Mouse (Mus musculus): ENCODE measurements at regions not wholly inside any gene's neighbourhood (a gene's known extent, or its start where the extent isn't known, plus 50 kb on each side); places are given as distances from the start of the nearest gene placed in this dataset.
"Not testable (repeated sequence)": the region's sequence is repeated elsewhere in the genome, so short reads cannot be mapped to it uniquely, and the experiment has no call there.

GRCm38 (mm10) chr1:30590721-30591120 is 283.0 kb downstream of the Phf3 start:
- TF ChIP-seq CTCF (conservative IDR thresholded peaks at IDR 0.05; ENCODE audit: low read length) (no peak), NANOG (IDR thresholded peaks at IDR 0.05; ENCODE audit: borderline replicate concordance, low read length) (no peak), POU5F1 (IDR thresholded peaks at IDR 0.05; ENCODE audit: borderline replicate concordance, low read length) (no peak)
- no peaks in the 10 kb centered on the region for H3K4me1 ChIP-seq (replicated peaks; ENCODE audit: low read depth, low read length)
- no peaks in the 10 kb centered on the region for H3K36me3 ChIP-seq (ENCODE audit: insufficient read depth, low read length)
- H3K9me3 ChIP-seq (ENCODE audit: low read length) = no peaks in the 10 kb centered on the region
- H3K27me3 ChIP-seq (ENCODE audit: insufficient read depth, low read length) = no peaks in the 10 kb centered on the region
- no peak overlapping the region for H3K4me3 ChIP-seq (replicated peaks; ENCODE audit: low read length)

- no peaks in the 10 kb centered on the region for H3K4me1 ChIP-seq (replicated peaks; ENCODE audit: low read depth, low read length)
- H3K36me3 ChIP-seq (ENCODE audit: insufficient read depth, low read length) = no peaks in the 10 kb centered on the region
- H3K9me3 ChIP-seq (ENCODE audit: low read length) = no peaks in the 10 kb centered on the region
- no peaks in the 10 kb centered on the region for H3K27me3 ChIP-seq (ENCODE audit: insufficient read depth, low read length)
- no peak overlapping the region for H3K4me3 ChIP-seq (replicated peaks; ENCODE audit: low read length)
- TF ChIP-seq CTCF (conservative IDR thresholded peaks at IDR 0.05; ENCODE audit: low read length) (no peak), POU5F1 (IDR thresholded peaks at IDR 0.05; ENCODE audit: borderline replicate concordance, low read length) (no peak), NANOG (IDR thresholded peaks at IDR 0.05; ENCODE audit: borderline replicate concordance, low read length) (no peak)
Measured at GRCm38 (mm10) chr1:30588885-30589284, 284.8 kb downstream of the Phf3 start.

- H3K9me3 ChIP-seq (ENCODE audit: low read length) = no peaks in the 10 kb centered on the region
- no peak overlapping the region for H3K4me3 ChIP-seq (replicated peaks; ENCODE audit: low read length)
- TF ChIP-seq POU5F1 (IDR thresholded peaks at IDR 0.05; ENCODE audit: borderline replicate concordance, low read length) (no peak), CTCF (conservative IDR thresholded peaks at IDR 0.05; ENCODE audit: low read length) (no peak), NANOG (IDR thresholded peaks at IDR 0.05; ENCODE audit: borderline replicate concordance, low read length) (no peak)
- H3K36me3 ChIP-seq (ENCODE audit: insufficient read depth, low read length) = no peaks in the 10 kb centered on the region
- H3K27me3 ChIP-seq (ENCODE audit: insufficient read depth, low read length) = no peaks in the 10 kb centered on the region
- no peaks in the 10 kb centered on the region for H3K4me1 ChIP-seq (replicated peaks; ENCODE audit: low read depth, low read length)
Measured at GRCm38 (mm10) chr1:30588336-30588735, 285.4 kb downstream of the Phf3 start.

- H3K4me3 ChIP-seq (replicated peaks; ENCODE audit: low read length) = no peak overlapping the region
- no peaks in the 10 kb centered on the region for H3K27me3 ChIP-seq (ENCODE audit: insufficient read depth, low read length)
- no peaks in the 10 kb centered on the region for H3K36me3 ChIP-seq (ENCODE audit: insufficient read depth, low read length)
- H3K9me3 ChIP-seq (ENCODE audit: low read length) = no peaks in the 10 kb centered on the region
- no peaks in the 10 kb centered on the region for H3K4me1 ChIP-seq (replicated peaks; ENCODE audit: low read depth, low read length)
- no peak for TF ChIP-seq POU5F1 (IDR thresholded peaks at IDR 0.05; ENCODE audit: borderline replicate concordance, low read length)
- peak; percentile 77 for TF ChIP-seq CTCF (conservative IDR thresholded peaks at IDR 0.05; ENCODE audit: low read length)
- no peak for TF ChIP-seq NANOG (IDR thresholded peaks at IDR 0.05; ENCODE audit: borderline replicate concordance, low read length)
Measured at GRCm38 (mm10) chr1:30584806-30585205, 288.9 kb downstream of the Phf3 start.

- Histone ChIP-seq H3K9me3 (ENCODE audit: low read length) (no peaks in the 10 kb centered on the region), H3K27me3 (ENCODE audit: insufficient read depth, low read length) (no peaks in the 10 kb centered on the region), H3K4me3 (replicated peaks; ENCODE audit: low read length) (no peak overlapping the region), H3K4me1 (replicated peaks; ENCODE audit: low read depth, low read length) (no peaks in the 10 kb centered on the region), H3K36me3 (ENCODE audit: insufficient read depth, low read length) (no peaks in the 10 kb centered on the region)
- TF ChIP-seq NANOG (IDR thresholded peaks at IDR 0.05; ENCODE audit: borderline replicate concordance, low read length) (no peak), POU5F1 (IDR thresholded peaks at IDR 0.05; ENCODE audit: borderline replicate concordance, low read length) (no peak), CTCF (conservative IDR thresholded peaks at IDR 0.05; ENCODE audit: low read length) (no peak)
Measured at GRCm38 (mm10) chr1:30583860-30584259, 289.9 kb downstream of the Phf3 start.

GRCm38 (mm10) chr1:30564757-30565156 is 309.0 kb downstream of the Phf3 start:
- Histone ChIP-seq H3K27me3 (ENCODE audit: insufficient read depth, low read length) (no peaks in the 10 kb centered on the region), H3K36me3 (ENCODE audit: insufficient read depth, low read length) (no peaks in the 10 kb centered on the region), H3K4me3 (replicated peaks; ENCODE audit: low read length) (no peak overlapping the region), H3K4me1 (replicated peaks; ENCODE audit: low read depth, low read length) (no peaks in the 10 kb centered on the region), H3K9me3 (ENCODE audit: low read length) (no peaks in the 10 kb centered on the region)
- no peak for TF ChIP-seq POU5F1 (IDR thresholded peaks at IDR 0.05; ENCODE audit: borderline replicate concordance, low read length)
- TF ChIP-seq NANOG (IDR thresholded peaks at IDR 0.05; ENCODE audit: borderline replicate concordance, low read length) = no peak
- no peak for TF ChIP-seq CTCF (conservative IDR thresholded peaks at IDR 0.05; ENCODE audit: low read length)

- H3K4me1 ChIP-seq (replicated peaks; ENCODE audit: low read depth, low read length) = peaks cover 20% of the 10 kb centered on the region
- not testable (repeated sequence) for H3K36me3 ChIP-seq (ENCODE audit: insufficient read depth, low read length); H3K27me3 ChIP-seq (ENCODE audit: insufficient read depth, low read length); H3K4me3 ChIP-seq (replicated peaks; ENCODE audit: low read length); H3K9me3 ChIP-seq (ENCODE audit: low read length)
- 0 out of 2 replicates have a peak, but pooled peaks have one; percentile 18 for TF ChIP-seq NANOG (IDR thresholded peaks at IDR 0.05; ENCODE audit: borderline replicate concordance, low read length)
- peak; percentile 77; the same call in 1 of the 2 replicates for TF ChIP-seq POU5F1 (IDR thresholded peaks at IDR 0.05; ENCODE audit: borderline replicate concordance, low read length)
Measured at GRCm38 (mm10) chr1:30548761-30549160, 325.0 kb downstream of the Phf3 start.

- no peak for TF ChIP-seq NANOG (IDR thresholded peaks at IDR 0.05; ENCODE audit: borderline replicate concordance, low read length)
- no peak for TF ChIP-seq POU5F1 (IDR thresholded peaks at IDR 0.05; ENCODE audit: borderline replicate concordance, low read length)
- TF ChIP-seq CTCF (conservative IDR thresholded peaks at IDR 0.05; ENCODE audit: low read length) = no peak
- H3K36me3 ChIP-seq (ENCODE audit: insufficient read depth, low read length) = no peaks in the 10 kb centered on the region
- peaks cover 17% of the 10 kb centered on the region for H3K9me3 ChIP-seq (ENCODE audit: low read length)
- no peaks in the 10 kb centered on the region for H3K27me3 ChIP-seq (ENCODE audit: insufficient read depth, low read length)
- H3K4me3 ChIP-seq (replicated peaks; ENCODE audit: low read length) = no peak overlapping the region
- no peaks in the 10 kb centered on the region for H3K4me1 ChIP-seq (replicated peaks; ENCODE audit: low read depth, low read length)
Measured at GRCm38 (mm10) chr1:30540088-30540698, 333.5 kb downstream of the Phf3 start.

All from E14TG2a.4 (cell line).